Mouse (Mus musculus): ENCODE results near the gene Hoxc12. TPM values are rescaled to one million over a fixed set of nuclear protein-coding genes. Genes with fewer than 3 reads are reported as not detected.

Hoxc12 gene
- polyA plus RNA-seq, 1 experiment: not detected

- Histone ChIP-seq H3K4me3 (ENCODE audit: extremely low read depth, insufficient read depth, insufficient read length) (no peak overlapping the region), H3K36me3 (ENCODE audit: control insufficient read depth, insufficient read depth, low read length) (no peaks in the 10 kb centered on the region), H3K27ac (ENCODE audit: insufficient read depth, low read length) (no peak overlapping the region), H3K4me1 (ENCODE audit: control insufficient read depth, insufficient read depth, insufficient read length) (peaks cover 2% of the 10 kb centered on the region; the same call in 1 of the 2 replicates), H3K27me3 (ENCODE audit: control insufficient read depth, insufficient read depth, low read length) (peaks cover 47% of the 10 kb centered on the region)
- no peak for DNase-seq (ENCODE audit: low read depth in 1 of 2, low spot score in 2 of 2)
- TF ChIP-seq CTCF (IDR thresholded peaks at IDR 0.05; ENCODE audit: extremely low read depth, insufficient read depth, insufficient read length, insufficient replicate concordance): no peak
- no peak for TF ChIP-seq POLR2A (IDR thresholded peaks at IDR 0.05; ENCODE audit: low read depth, low read length)
- WGBS: 16% methylated on average over 26 of the region's 26 CpGs
Observed at GRCm38 (mm10) chr15:102965003-102965891, 28.7 kb downstream of the Hoxc12 start.

GRCm38 (mm10) chr15:102965892-102966775 is 29.6 kb downstream of the Hoxc12 start:
- Histone ChIP-seq H3K27ac (ENCODE audit: insufficient read depth, low read length) (no peak overlapping the region), H3K27me3 (ENCODE audit: control insufficient read depth, insufficient read depth, low read length) (peaks cover 48% of the 10 kb centered on the region), H3K4me3 (ENCODE audit: extremely low read depth, insufficient read depth, insufficient read length) (no peak overlapping the region), H3K4me1 (ENCODE audit: control insufficient read depth, insufficient read depth, insufficient read length) (peaks cover 2% of the 10 kb centered on the region; the same call in 1 of the 2 replicates), H3K36me3 (ENCODE audit: control insufficient read depth, insufficient read depth, low read length) (no peaks in the 10 kb centered on the region)
- DNase-seq (ENCODE audit: low read depth in 1 of 2, low spot score in 2 of 2): peak; percentile 34 to 48
- TF ChIP-seq POLR2A (IDR thresholded peaks at IDR 0.05; ENCODE audit: low read depth, low read length) (no peak), CTCF (IDR thresholded peaks at IDR 0.05; ENCODE audit: extremely low read depth, insufficient read depth, insufficient read length, insufficient replicate concordance) (peak; percentile 58; the same call in 1 of the 2 replicates)
- 7% methylated on average over 30 of the region's 30 CpGs for WGBS

DNA sequence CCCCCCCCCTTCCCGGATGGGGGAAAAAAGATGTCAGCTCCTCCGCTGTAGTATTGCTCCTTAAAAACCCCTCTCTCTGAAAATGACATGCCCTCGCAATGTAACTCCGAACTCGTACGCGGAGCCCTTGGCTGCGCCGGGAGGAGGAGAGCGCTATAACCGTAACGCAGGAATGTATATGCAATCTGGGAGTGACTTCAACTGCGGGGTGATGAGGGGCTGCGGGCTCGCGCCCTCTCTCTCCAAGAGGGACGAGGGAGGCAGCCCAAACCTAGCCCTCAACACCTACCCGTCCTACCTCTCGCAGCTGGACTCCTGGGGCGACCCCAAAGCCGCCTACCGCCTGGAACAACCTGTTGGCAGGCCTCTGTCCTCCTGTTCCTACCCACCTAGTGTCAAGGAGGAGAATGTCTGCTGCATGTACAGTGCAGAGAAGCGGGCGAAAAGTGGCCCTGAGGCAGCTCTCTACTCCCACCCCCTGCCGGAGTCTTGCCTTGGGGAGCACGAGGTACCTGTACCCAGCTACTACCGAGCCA is 30.3 kb downstream of the Hoxc12 start, which contains the start of gene Hoxc10:
Gene Hoxc10, plus strand, starts transcription at position 21 of the 536 bp plus-strand sequence.
- TF ChIP-seq CTCF (IDR thresholded peaks at IDR 0.05; ENCODE audit: extremely low read depth, insufficient read depth, insufficient read length, insufficient replicate concordance) (no peak), POLR2A (IDR thresholded peaks at IDR 0.05; ENCODE audit: low read depth, low read length) (no peak)
- Histone ChIP-seq H3K36me3 (ENCODE audit: control insufficient read depth, insufficient read depth, low read length) (no peaks in the 10 kb centered on the region), H3K27me3 (ENCODE audit: control insufficient read depth, insufficient read depth, low read length) (peaks cover 42% of the 10 kb centered on the region), H3K4me1 (ENCODE audit: control insufficient read depth, insufficient read depth, insufficient read length) (peaks cover 2% of the 10 kb centered on the region; the same call in 1 of the 2 replicates), H3K27ac (ENCODE audit: insufficient read depth, low read length) (no peak within 1 kb of the TSS), H3K4me3 (ENCODE audit: extremely low read depth, insufficient read depth, insufficient read length) (no peak within 1 kb of the TSS)
- 7% methylated on average over 27 of the region's 27 CpGs for WGBS
- no peak for DNase-seq (ENCODE audit: low read depth in 1 of 2, low spot score in 2 of 2)

DNA sequence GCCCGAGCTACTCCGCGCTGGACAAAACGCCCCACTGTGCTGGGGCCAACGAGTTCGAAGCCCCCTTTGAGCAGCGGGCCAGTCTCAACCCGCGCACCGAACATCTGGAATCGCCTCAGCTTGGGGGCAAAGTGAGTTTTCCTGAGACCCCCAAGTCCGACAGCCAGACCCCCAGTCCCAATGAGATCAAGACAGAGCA is 30.7 kb downstream of the Hoxc12 start, which contains the start of gene Hoxc5:
Gene Hoxc5, plus strand, starts transcription at position 132 of the 199 bp plus-strand sequence.
- DNase-seq (ENCODE audit: low read depth in 1 of 2, low spot score in 2 of 2): no peak
- Histone ChIP-seq H3K4me1 (ENCODE audit: control insufficient read depth, insufficient read depth, insufficient read length) (peaks cover 2% of the 10 kb centered on the region; the same call in 1 of the 2 replicates), H3K27ac (ENCODE audit: insufficient read depth, low read length) (no peak within 1 kb of the TSS), H3K36me3 (ENCODE audit: control insufficient read depth, insufficient read depth, low read length) (no peaks in the 10 kb centered on the region), H3K27me3 (ENCODE audit: control insufficient read depth, insufficient read depth, low read length) (peaks cover 42% of the 10 kb centered on the region), H3K4me3 (ENCODE audit: extremely low read depth, insufficient read depth, insufficient read length) (no peak within 1 kb of the TSS)
- TF ChIP-seq CTCF (IDR thresholded peaks at IDR 0.05; ENCODE audit: extremely low read depth, insufficient read depth, insufficient read length, insufficient replicate concordance) (no peak), POLR2A (IDR thresholded peaks at IDR 0.05; ENCODE audit: low read depth, low read length) (no peak)
- 11% methylated on average over 12 of the region's 12 CpGs for WGBS

GRCm38 (mm10) chr15:102967511-102968397 is 31.2 kb downstream of the Hoxc12 start:
- Histone ChIP-seq H3K27ac (ENCODE audit: insufficient read depth, low read length) (no peak overlapping the region), H3K4me1 (ENCODE audit: control insufficient read depth, insufficient read depth, insufficient read length) (peaks cover 2% of the 10 kb centered on the region; the same call in 1 of the 2 replicates), H3K4me3 (ENCODE audit: extremely low read depth, insufficient read depth, insufficient read length) (no peak overlapping the region), H3K27me3 (ENCODE audit: control insufficient read depth, insufficient read depth, low read length) (peaks cover 40% of the 10 kb centered on the region), H3K36me3 (ENCODE audit: control insufficient read depth, insufficient read depth, low read length) (no peaks in the 10 kb centered on the region)
- TF ChIP-seq POLR2A (IDR thresholded peaks at IDR 0.05; ENCODE audit: low read depth, low read length): no peak
- no peak for TF ChIP-seq CTCF (IDR thresholded peaks at IDR 0.05; ENCODE audit: extremely low read depth, insufficient read depth, insufficient read length, insufficient replicate concordance)
- 11% methylated on average over 34 of the region's 34 CpGs for WGBS
- DNase-seq (ENCODE audit: low read depth in 1 of 2, low spot score in 2 of 2): no peak

DNA sequence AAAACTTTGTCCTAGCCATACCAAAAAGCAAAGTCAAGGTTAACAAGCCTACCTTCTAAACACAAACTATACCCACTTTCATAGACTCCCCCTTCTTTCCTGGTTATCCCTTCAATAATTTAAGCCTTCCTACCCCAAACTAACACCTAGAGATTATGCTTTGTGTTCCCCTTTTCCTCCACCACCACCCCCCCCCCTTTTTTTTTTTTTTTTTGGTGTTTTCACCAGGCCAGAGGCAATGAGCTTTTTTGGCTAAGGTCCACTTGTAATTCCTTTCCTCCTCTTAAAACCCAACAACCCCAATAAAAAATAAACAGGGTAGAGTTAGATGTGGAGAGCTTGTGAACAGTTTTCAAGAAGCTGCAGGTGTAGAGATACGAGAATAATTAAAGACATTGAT is 32.7 kb downstream of the Hoxc12 start:
- H3K27me3 ChIP-seq (ENCODE audit: control insufficient read depth, insufficient read depth, low read length): peaks cover 36% of the 10 kb centered on the region

More for the DNA sequence above, 32.7 kb downstream of the Hoxc12 start:
- DNase-seq (ENCODE audit: low read depth in 1 of 2, low spot score in 2 of 2): no peak
- H3K36me3 ChIP-seq (ENCODE audit: control insufficient read depth, insufficient read depth, low read length): no peaks in the 10 kb centered on the region
- H3K27ac ChIP-seq (ENCODE audit: insufficient read depth, low read length): no peak overlapping the region
- no peaks in the 10 kb centered on the region for H3K4me1 ChIP-seq (ENCODE audit: control insufficient read depth, insufficient read depth, insufficient read length)
- TF ChIP-seq CTCF (IDR thresholded peaks at IDR 0.05; ENCODE audit: extremely low read depth, insufficient read depth, insufficient read length, insufficient replicate concordance) (no peak), POLR2A (IDR thresholded peaks at IDR 0.05; ENCODE audit: low read depth, low read length) (no peak)
- 33% methylated on average over 1 of the region's 1 CpGs for WGBS
- H3K4me3 ChIP-seq (ENCODE audit: extremely low read depth, insufficient read depth, insufficient read length): no peak overlapping the region
